Mouse (Mus musculus): ENCODE data around the gene 3110082I17Rik. TPM values are rescaled to one million over a fixed set of nuclear protein-coding genes. Genes with fewer than 3 reads are reported as not detected.

3110082I17Rik gene
- polyA plus RNA-seq, 1 experiment from 2014 or later, result 39.7 TPM

- no peak overlapping the region for H3K27ac ChIP-seq (replicated peaks; ENCODE audit: low read depth, low read length)
- WGBS, result 84% methylated on average over 18 of the region's 18 CpGs
- ATAC-seq (ENCODE audit: insufficient number of reproducible peaks, low FRiP score, low TSS enrichment, low read depth) (no peak), DNase-seq (ENCODE audit: low spot score) (no peak)
- H3K4me3 ChIP-seq (ENCODE audit: low read depth, low read length), result no peak overlapping the region
- no peaks in the 10 kb centered on the region for H3K9me3 ChIP-seq (ENCODE audit: control insufficient read depth, low read length)
- no peaks in the 10 kb centered on the region for H3K27me3 ChIP-seq (ENCODE audit: control insufficient read depth, insufficient read depth, low read length)
- H3K36me3 ChIP-seq (ENCODE audit: control insufficient read depth, insufficient read depth, low read length), result no peaks in the 10 kb centered on the region
- H3K4me2 ChIP-seq (ENCODE audit: low read depth, severe bottlenecking), result peak overlapping the region; percentile 16; the same call in 1 of the 2 replicates
- no peak overlapping the region for H3K9ac ChIP-seq (ENCODE audit: low read length)
- H3K4me1 ChIP-seq (ENCODE audit: control insufficient read depth, insufficient read depth, low read length), result peaks cover 7% of the 10 kb centered on the region; the same call in 1 of the 2 replicates
Observed at GRCm38 (mm10) chr5:139381586-139382513, 78.5 kb downstream of the 3110082I17Rik start.

GRCm38 (mm10) chr5:139380385-139381248 is 79.7 kb downstream of the 3110082I17Rik start:
- Histone ChIP-seq H3K4me2 (ENCODE audit: low read depth, severe bottlenecking) (peak overlapping the region; percentile 81), H3K27me3 (ENCODE audit: control insufficient read depth, insufficient read depth, low read length) (no peaks in the 10 kb centered on the region), H3K9me3 (ENCODE audit: control insufficient read depth, low read length) (no peaks in the 10 kb centered on the region), H3K4me1 (ENCODE audit: control insufficient read depth, insufficient read depth, low read length) (peaks cover 7% of the 10 kb centered on the region; the same call in 1 of the 2 replicates), H3K27ac (replicated peaks; ENCODE audit: low read depth, low read length) (no peak overlapping the region), H3K36me3 (ENCODE audit: control insufficient read depth, insufficient read depth, low read length) (no peaks in the 10 kb centered on the region), H3K4me3 (ENCODE audit: low read depth, low read length) (peak overlapping the region; percentile 54), H3K9ac (ENCODE audit: low read length) (peak overlapping the region; percentile 52)
- WGBS, result 2% methylated on average over 49 of the region's 73 CpGs
- peak; percentile 76 for ATAC-seq (ENCODE audit: insufficient number of reproducible peaks, low FRiP score, low TSS enrichment, low read depth)
- DNase-seq (ENCODE audit: low spot score), result peak; percentile 89

- DNase-seq (ENCODE audit: low spot score) (no peak), ATAC-seq (ENCODE audit: insufficient number of reproducible peaks, low FRiP score, low TSS enrichment, low read depth) (peak; percentile 10; the same call in 1 of the 2 replicates)
- Histone ChIP-seq H3K4me2 (ENCODE audit: low read depth, severe bottlenecking) (peak overlapping the region; percentile 81), H3K4me1 (ENCODE audit: control insufficient read depth, insufficient read depth, low read length) (peaks cover 7% of the 10 kb centered on the region; the same call in 1 of the 2 replicates), H3K4me3 (ENCODE audit: low read depth, low read length) (peak overlapping the region; percentile 54), H3K27me3 (ENCODE audit: control insufficient read depth, insufficient read depth, low read length) (no peaks in the 10 kb centered on the region), H3K9me3 (ENCODE audit: control insufficient read depth, low read length) (no peaks in the 10 kb centered on the region), H3K27ac (replicated peaks; ENCODE audit: low read depth, low read length) (no peak overlapping the region), H3K9ac (ENCODE audit: low read length) (no peak overlapping the region), H3K36me3 (ENCODE audit: control insufficient read depth, insufficient read depth, low read length) (no peaks in the 10 kb centered on the region)
- 28% methylated on average over 8 of the region's 8 CpGs for WGBS
Observed at GRCm38 (mm10) chr5:139379771-139380384, 80.4 kb downstream of the 3110082I17Rik start.

DNA sequence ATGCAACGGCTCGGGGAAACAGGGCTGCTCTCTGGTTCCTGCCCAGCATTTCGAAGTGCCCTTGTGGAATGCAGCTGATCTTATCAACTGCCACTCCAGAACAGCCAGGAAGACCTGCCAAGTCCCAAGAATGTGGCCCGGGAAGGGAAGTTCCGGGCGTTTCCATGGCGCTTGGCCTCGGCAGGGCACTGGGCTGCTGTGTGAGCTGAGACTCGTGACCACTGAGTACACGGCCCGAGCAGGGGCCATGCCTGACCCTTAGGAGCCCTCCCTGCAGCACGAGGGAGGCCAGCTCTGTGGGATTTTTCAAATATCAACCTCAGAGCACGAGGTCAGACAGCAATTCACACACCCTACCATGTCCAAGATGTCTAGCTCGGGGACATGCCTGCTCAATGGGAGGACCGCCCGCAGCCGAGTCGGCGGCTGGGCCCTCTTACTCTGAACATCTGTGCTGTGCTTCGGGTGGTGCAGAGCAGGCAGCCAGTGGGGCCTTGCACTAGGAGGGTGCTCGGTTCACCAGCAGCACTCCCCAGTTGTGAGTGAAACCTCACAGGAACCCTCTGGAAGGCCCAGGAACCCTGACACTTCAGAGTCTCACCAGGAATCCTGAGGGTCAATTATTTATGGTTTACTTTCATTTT is 81.2 kb downstream of the 3110082I17Rik start:
- no peak for ATAC-seq (ENCODE audit: insufficient number of reproducible peaks, low FRiP score, low TSS enrichment, low read depth)
- peak overlapping the region; percentile 7; the same call in 1 of the 2 replicates for H3K4me2 ChIP-seq (ENCODE audit: low read depth, severe bottlenecking)

GRCm38 (mm10) chr5:139378271-139378556 is 82.1 kb downstream of the 3110082I17Rik start:
- Histone ChIP-seq H3K4me3 (ENCODE audit: low read depth, low read length) (no peak overlapping the region), H3K36me3 (ENCODE audit: control insufficient read depth, insufficient read depth, low read length) (no peaks in the 10 kb centered on the region), H3K4me2 (ENCODE audit: low read depth, severe bottlenecking) (no peak overlapping the region), H3K4me1 (ENCODE audit: control insufficient read depth, insufficient read depth, low read length) (peaks cover 7% of the 10 kb centered on the region; the same call in 1 of the 2 replicates), H3K9me3 (ENCODE audit: control insufficient read depth, low read length) (no peaks in the 10 kb centered on the region), H3K27ac (replicated peaks; ENCODE audit: low read depth, low read length) (no peak overlapping the region), H3K9ac (ENCODE audit: low read length) (no peak overlapping the region), H3K27me3 (ENCODE audit: control insufficient read depth, insufficient read depth, low read length) (no peaks in the 10 kb centered on the region)
- ATAC-seq (ENCODE audit: insufficient number of reproducible peaks, low FRiP score, low TSS enrichment, low read depth), result no peak
- WGBS, result 95% methylated on average over 7 of the region's 7 CpGs
- DNase-seq (ENCODE audit: low spot score), result no peak

More for the DNA sequence above, 81.2 kb downstream of the 3110082I17Rik start:
- DNase-seq (ENCODE audit: low spot score), result no peak
- no peaks in the 10 kb centered on the region for H3K36me3 ChIP-seq (ENCODE audit: control insufficient read depth, insufficient read depth, low read length)
- 59% methylated on average over 21 of the region's 21 CpGs for WGBS
- H3K27me3 ChIP-seq (ENCODE audit: control insufficient read depth, insufficient read depth, low read length), result no peaks in the 10 kb centered on the region
- H3K4me1 ChIP-seq (ENCODE audit: control insufficient read depth, insufficient read depth, low read length), result peaks cover 7% of the 10 kb centered on the region; the same call in 1 of the 2 replicates
- no peaks in the 10 kb centered on the region for H3K9me3 ChIP-seq (ENCODE audit: control insufficient read depth, low read length)
- H3K9ac ChIP-seq (ENCODE audit: low read length), result no peak overlapping the region
- H3K27ac ChIP-seq (replicated peaks; ENCODE audit: low read depth, low read length), result no peak overlapping the region; the same call in 1 of the 2 replicates
- H3K4me3 ChIP-seq (ENCODE audit: low read depth, low read length), result no peak overlapping the region; the same call in 1 of the 2 replicates

- H3K9ac ChIP-seq (ENCODE audit: low read length), result no peak within 1 kb of the TSS
- 78% methylated on average over 18 of the region's 18 CpGs for WGBS
- H3K9me3 ChIP-seq (ENCODE audit: control insufficient read depth, low read length), result no peaks in the 10 kb centered on the region
- H3K4me2 ChIP-seq (ENCODE audit: low read depth, severe bottlenecking), result no peak within 1 kb of the TSS
- ATAC-seq (ENCODE audit: insufficient number of reproducible peaks, low FRiP score, low TSS enrichment, low read depth), result no peak
- H3K27ac ChIP-seq (replicated peaks; ENCODE audit: low read depth, low read length), result no peak within 1 kb of the TSS
- no peak for DNase-seq (ENCODE audit: low spot score)
- peaks cover 7% of the 10 kb centered on the region; the same call in 1 of the 2 replicates for H3K4me1 ChIP-seq (ENCODE audit: control insufficient read depth, insufficient read depth, low read length)
- no peaks in the 10 kb centered on the region for H3K27me3 ChIP-seq (ENCODE audit: control insufficient read depth, insufficient read depth, low read length)
- H3K4me3 ChIP-seq (ENCODE audit: low read depth, low read length), result no peak within 1 kb of the TSS
- no peaks in the 10 kb centered on the region for H3K36me3 ChIP-seq (ENCODE audit: control insufficient read depth, insufficient read depth, low read length)
Observed at GRCm38 (mm10) chr5:139377468-139378270, 82.7 kb downstream of the 3110082I17Rik start, which contains the start of gene Gpr146. Gpr146 (plus strand) TSS chr5:139377697.

DNA sequence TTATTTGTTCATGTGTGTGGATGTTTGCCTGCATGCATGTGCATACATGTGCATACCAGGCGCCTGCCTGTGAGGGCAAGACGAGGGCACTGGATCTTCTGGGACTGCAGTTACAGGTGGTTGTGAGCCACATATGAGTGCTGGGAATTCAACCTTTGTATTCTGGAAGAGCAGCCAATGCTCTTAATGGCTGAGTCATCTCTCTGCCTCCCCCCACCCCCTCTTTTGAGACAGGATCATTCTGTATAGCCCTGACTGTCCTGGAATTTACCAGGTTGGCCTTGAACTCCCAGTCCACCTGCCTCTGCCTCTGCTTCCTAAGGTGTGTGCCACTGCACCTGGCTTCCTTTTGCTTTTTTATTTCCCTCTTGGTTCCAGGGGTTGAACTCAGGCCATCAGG is 85.5 kb downstream of the 3110082I17Rik start:
- Histone ChIP-seq H3K36me3 (ENCODE audit: control insufficient read depth, insufficient read depth, low read length) (no peaks in the 10 kb centered on the region), H3K9ac (ENCODE audit: low read length) (no peak overlapping the region), H3K9me3 (ENCODE audit: control insufficient read depth, low read length) (no peaks in the 10 kb centered on the region), H3K4me3 (ENCODE audit: low read depth, low read length) (no peak overlapping the region), H3K4me1 (ENCODE audit: control insufficient read depth, insufficient read depth, low read length) (peaks cover 19% of the 10 kb centered on the region), H3K27me3 (ENCODE audit: control insufficient read depth, insufficient read depth, low read length) (no peaks in the 10 kb centered on the region), H3K4me2 (ENCODE audit: low read depth, severe bottlenecking) (no peak overlapping the region), H3K27ac (replicated peaks; ENCODE audit: low read depth, low read length) (no peak overlapping the region)
- DNase-seq (ENCODE audit: low spot score), result no peak
- 83% methylated on average over 2 of the region's 2 CpGs for WGBS
- no peak for ATAC-seq (ENCODE audit: insufficient number of reproducible peaks, low FRiP score, low TSS enrichment, low read depth)
